Mouse (Mus musculus) common myeloid progenitor, adult 5-6 weeks (primary cell): ENCODE measurements around the gene Gm20737. TPM values are rescaled to one million over a fixed set of nuclear protein-coding genes. Genes with fewer than 3 reads are reported as not detected.
"Not testable (repeated sequence)": the region's sequence is repeated elsewhere in the genome, so short reads cannot be mapped to it uniquely, and the experiment has no call there.

ENCODE experiments used
- ATAC-seq: replicated peaks from 2 replicates; pipeline ENCODE4 v1.8.0; 2016; ENCODE audit warnings: low read depth, mild to moderate bottlenecking, moderate TSS enrichment, inconsistent platforms; ENCODE audit not compliant: poor library complexity, severe bottlenecking
- total RNA-seq: library from RNA; stranded (forward); fragments of 200-1000, 187-1606 nt; gene quantifications from 2 replicates; pipeline ENCODE4 v1.2.3, GENCODE M21; 2017

Gm20737 gene
- not detected in 2 replicates for total RNA-seq

DNA sequence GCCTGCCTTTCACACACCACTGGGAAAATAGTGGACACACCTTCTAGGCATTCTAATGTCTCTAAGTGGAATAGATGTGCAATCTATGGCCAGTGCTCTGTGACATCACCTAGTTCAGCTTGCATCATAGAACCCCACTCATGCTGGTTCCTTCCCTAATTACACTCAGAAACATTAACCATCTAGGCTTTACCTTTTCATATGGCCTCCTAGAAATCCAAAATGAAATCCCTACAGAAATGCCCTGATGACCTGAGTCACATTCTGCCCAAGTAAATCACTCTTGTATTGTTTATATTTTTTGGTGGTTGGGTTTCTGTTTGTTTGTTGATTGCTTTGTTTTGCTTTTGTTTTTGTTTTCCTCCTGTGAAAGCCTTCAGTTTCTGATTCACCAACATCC is at the start of gene Gm20737:
Gene Gm20737, minus strand, starts transcription at position 101 of the 400 bp plus-strand sequence.
- not testable (repeated sequence) for ATAC-seq

DNA sequence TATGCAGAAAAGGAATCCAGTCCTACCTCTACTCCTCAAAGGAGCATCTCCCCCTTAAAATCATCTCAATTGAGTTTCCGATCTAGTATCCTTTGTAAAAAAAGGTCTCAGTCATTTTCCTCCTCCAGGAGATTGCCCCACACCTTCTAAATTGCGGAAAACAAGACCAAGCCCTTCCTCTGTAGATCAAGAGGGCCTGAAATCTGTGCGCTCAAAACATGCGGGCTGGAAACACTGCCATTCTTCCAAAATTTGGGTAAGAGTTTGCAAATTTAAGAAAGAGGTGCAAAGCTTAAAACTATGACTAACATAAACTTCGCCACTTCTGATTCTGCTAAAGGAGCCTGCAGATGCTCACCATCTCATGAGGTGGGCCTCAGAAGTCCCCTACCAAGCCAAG is 17.3 kb upstream of the Gm20737 start, which contains the start of gene Gm21775:
Gene Gm21775, plus strand, starts transcription at position 301 of the 400 bp plus-strand sequence.
- not testable (repeated sequence) for ATAC-seq

Other genes starting within 250 kb of the Gm20737 start
- not detected in 2 replicates for gene Gm20834, start 211.5 kb downstream of the Gm20737 start, total RNA-seq
- gene Gm28510, start 123.3 kb downstream of the Gm20737 start, total RNA-seq, result not detected in 2 replicates
- gene Gm21775, start 17.4 kb upstream of the Gm20737 start, total RNA-seq, result not detected in 2 replicates
- gene Gm21900, start 80.3 kb upstream of the Gm20737 start, total RNA-seq, result not detected in 2 replicates
- not detected in 2 replicates for gene Gm20777, start 216.4 kb upstream of the Gm20737 start, total RNA-seq